Mouse (Mus musculus): ENCODE measurements around the gene Fbp2. TPM values are rescaled to one million over a fixed set of nuclear protein-coding genes. Genes with fewer than 3 reads are reported as not detected.

The Fbp2 gene
- polyA plus RNA-seq, 1 experiment from 2014 or later = 0.23 TPM

Other genes with a start within 250 kb of the Fbp2 start
- 16.5 and 17.7 TPM in 2 replicates for gene 6720489N17Rik, start 234.2 kb downstream of the Fbp2 start, polyA plus RNA-seq (2016; fragmentation: Nextera tagmentation; extraction: Ambion mirVana)
- gene Platr25, start 97.7 kb downstream of the Fbp2 start, polyA plus RNA-seq (2016; fragmentation: Nextera tagmentation; extraction: Ambion mirVana) = 42.2 and 42.9 TPM in 2 replicates
- gene Gm5141, start 72.6 kb downstream of the Fbp2 start, polyA plus RNA-seq (2016; fragmentation: Nextera tagmentation; extraction: Ambion mirVana) = 14.3 and 16.5 TPM in 2 replicates
- 0.19 and 0.55 TPM in 2 replicates for gene Fbp1, start 29.9 kb upstream of the Fbp2 start, polyA plus RNA-seq (2016; fragmentation: Nextera tagmentation; extraction: Ambion mirVana)
- gene 2010111I01Rik, start 106.5 kb upstream of the Fbp2 start, polyA plus RNA-seq (2016; fragmentation: Nextera tagmentation; extraction: Ambion mirVana) = 138 and 144 TPM in 2 replicates

Data from embryonic facial prominence, embryonic 12.5 days (tissue).